Mouse (Mus musculus): ENCODE results near the gene Zfp384. TPM values are rescaled to one million over a fixed set of nuclear protein-coding genes. Genes with fewer than 3 reads are reported as not detected.

The Zfp384 gene
- 8.7 and 9.6 TPM in 2 replicates for polyA plus RNA-seq (2015; fragmentation: Nextera tagmentation; extraction: Ambion mirVana)

GRCm38 (mm10) chr6:125009129-125009180, at the start of gene Zfp384:
Zfp384 (plus strand) TSS chr6:125009145.
- peaks cover 19% of the 10 kb centered on the region for H3K4me1 ChIP-seq (ENCODE audit: control insufficient read depth, insufficient read depth, low read length)
- no peak for ATAC-seq (replicated peaks; ENCODE audit: extremely low read depth, insufficient read depth, low FRiP score)

GRCm38 (mm10) chr6:124959960-124960359, 49.0 kb upstream of the Zfp384 start:
- no peak overlapping the region for H3K27ac ChIP-seq (ENCODE audit: low read length)
- peaks cover 9% of the 10 kb centered on the region for H3K4me1 ChIP-seq (ENCODE audit: control insufficient read depth, insufficient read depth, low read length)
- H3K27me3 ChIP-seq (ENCODE audit: control insufficient read depth, insufficient read depth, low read length): no peaks in the 10 kb centered on the region
- no peak for ATAC-seq (replicated peaks; ENCODE audit: extremely low read depth, insufficient read depth, low FRiP score)
- WGBS: 90% methylated on average over 13 of the region's 13 CpGs
- H3K9ac ChIP-seq (ENCODE audit: low read length): no peak overlapping the region
- no peaks in the 10 kb centered on the region for H3K9me3 ChIP-seq (replicated peaks; ENCODE audit: control insufficient read depth, low read length)
- H3K36me3 ChIP-seq (ENCODE audit: control insufficient read depth, insufficient read depth): peaks cover 28% of the 10 kb centered on the region
- H3K4me2 ChIP-seq (ENCODE audit: low read depth, low read length): no peak overlapping the region
- H3K4me3 ChIP-seq (ENCODE audit: low read length): no peak overlapping the region

More at GRCm38 (mm10) chr6:125009129-125009180, at the start of gene Zfp384:
- Histone ChIP-seq H3K9me3 (replicated peaks; ENCODE audit: control insufficient read depth, low read length) (no peaks in the 10 kb centered on the region), H3K4me3 (ENCODE audit: low read length) (peak within 1 kb of the TSS; percentile 79), H3K9ac (ENCODE audit: low read length) (peak within 1 kb of the TSS; percentile 94), H3K27me3 (ENCODE audit: control insufficient read depth, insufficient read depth, low read length) (no peaks in the 10 kb centered on the region), H3K27ac (ENCODE audit: low read length) (peak within 1 kb of the TSS; percentile 99), H3K4me2 (ENCODE audit: low read depth, low read length) (peak within 1 kb of the TSS; percentile 83), H3K36me3 (ENCODE audit: control insufficient read depth, insufficient read depth) (peaks cover 14% of the 10 kb centered on the region)
- WGBS: 0% methylated on average over 3 of the region's 3 CpGs

GRCm38 (mm10) chr6:124961021-124961420, 47.9 kb upstream of the Zfp384 start:
- H3K27ac ChIP-seq (ENCODE audit: low read length): no peak overlapping the region
- H3K9me3 ChIP-seq (replicated peaks; ENCODE audit: control insufficient read depth, low read length): no peaks in the 10 kb centered on the region
- 93% methylated on average over 12 of the region's 12 CpGs for WGBS
- ATAC-seq (replicated peaks; ENCODE audit: extremely low read depth, insufficient read depth, low FRiP score): no peak
- no peak overlapping the region for H3K4me2 ChIP-seq (ENCODE audit: low read depth, low read length)
- H3K9ac ChIP-seq (ENCODE audit: low read length): no peak overlapping the region
- peaks cover 28% of the 10 kb centered on the region for H3K36me3 ChIP-seq (ENCODE audit: control insufficient read depth, insufficient read depth)
- H3K4me3 ChIP-seq (ENCODE audit: low read length): no peak overlapping the region
- peaks cover 10% of the 10 kb centered on the region for H3K4me1 ChIP-seq (ENCODE audit: control insufficient read depth, insufficient read depth, low read length)
- no peaks in the 10 kb centered on the region for H3K27me3 ChIP-seq (ENCODE audit: control insufficient read depth, insufficient read depth, low read length)

GRCm38 (mm10) chr6:124964638-124965037, 44.3 kb upstream of the Zfp384 start:
- peak overlapping the region; percentile 98 for H3K4me2 ChIP-seq (ENCODE audit: low read depth, low read length)
- H3K9me3 ChIP-seq (replicated peaks; ENCODE audit: control insufficient read depth, low read length): peaks cover 5% of the 10 kb centered on the region; the same call in 1 of the 2 replicates
- H3K4me1 ChIP-seq (ENCODE audit: control insufficient read depth, insufficient read depth, low read length): peaks cover 16% of the 10 kb centered on the region
- H3K4me3 ChIP-seq (ENCODE audit: low read length): peak overlapping the region; percentile 90
- H3K9ac ChIP-seq (ENCODE audit: low read length): peak overlapping the region; percentile 92
- 0 out of 2 replicates have a peak, but pooled peaks have one; percentile 2 for ATAC-seq (replicated peaks; ENCODE audit: extremely low read depth, insufficient read depth, low FRiP score)
- peaks cover 22% of the 10 kb centered on the region for H3K36me3 ChIP-seq (ENCODE audit: control insufficient read depth, insufficient read depth)
- WGBS: 26% methylated on average over 16 of the region's 16 CpGs
- H3K27ac ChIP-seq (ENCODE audit: low read length): peak overlapping the region; percentile 92
- H3K27me3 ChIP-seq (ENCODE audit: control insufficient read depth, insufficient read depth, low read length): no peaks in the 10 kb centered on the region

- Histone ChIP-seq H3K9me3 (replicated peaks; ENCODE audit: control insufficient read depth, low read length) (peaks cover 5% of the 10 kb centered on the region; the same call in 1 of the 2 replicates), H3K4me3 (ENCODE audit: low read length) (peak within 1 kb of the TSS; percentile 90), H3K27ac (ENCODE audit: low read length) (peak within 1 kb of the TSS; percentile 92), H3K27me3 (ENCODE audit: control insufficient read depth, insufficient read depth, low read length) (no peaks in the 10 kb centered on the region), H3K9ac (ENCODE audit: low read length) (peak within 1 kb of the TSS; percentile 92), H3K36me3 (ENCODE audit: control insufficient read depth, insufficient read depth) (peaks cover 17% of the 10 kb centered on the region), H3K4me1 (ENCODE audit: control insufficient read depth, insufficient read depth, low read length) (peaks cover 16% of the 10 kb centered on the region), H3K4me2 (ENCODE audit: low read depth, low read length) (peak within 1 kb of the TSS; percentile 98)
- ATAC-seq (replicated peaks; ENCODE audit: extremely low read depth, insufficient read depth, low FRiP score): peak; percentile 94
- under 1% methylated on average over 67 of the region's 68 CpGs for WGBS
Measured at GRCm38 (mm10) chr6:124965088-124965719, 43.7 kb upstream of the Zfp384 start, which contains the start of gene Cops7a. Cops7a (minus strand) TSS chr6:124965538.

GRCm38 (mm10) chr6:124965747-124966146, 43.2 kb upstream of the Zfp384 start:
- Histone ChIP-seq H3K36me3 (ENCODE audit: control insufficient read depth, insufficient read depth) (peaks cover 13% of the 10 kb centered on the region), H3K9ac (ENCODE audit: low read length) (peak overlapping the region; percentile 92), H3K4me2 (ENCODE audit: low read depth, low read length) (peak overlapping the region; percentile 89), H3K27ac (ENCODE audit: low read length) (peak overlapping the region; percentile 92), H3K27me3 (ENCODE audit: control insufficient read depth, insufficient read depth, low read length) (no peaks in the 10 kb centered on the region), H3K9me3 (replicated peaks; ENCODE audit: control insufficient read depth, low read length) (peaks cover 5% of the 10 kb centered on the region; the same call in 1 of the 2 replicates), H3K4me3 (ENCODE audit: low read length) (peak overlapping the region; percentile 90), H3K4me1 (ENCODE audit: control insufficient read depth, insufficient read depth, low read length) (peaks cover 16% of the 10 kb centered on the region)
- WGBS: 10% methylated on average over 14 of the region's 15 CpGs
- ATAC-seq (replicated peaks; ENCODE audit: extremely low read depth, insufficient read depth, low FRiP score): no peak

GRCm38 (mm10) chr6:124966466-124967118, 42.4 kb upstream of the Zfp384 start:
- peaks cover 16% of the 10 kb centered on the region for H3K4me1 ChIP-seq (ENCODE audit: control insufficient read depth, insufficient read depth, low read length)

GRCm38 (mm10) chr6:124967766-124968165, 41.2 kb upstream of the Zfp384 start:
- Histone ChIP-seq H3K4me2 (ENCODE audit: low read depth, low read length) (no peak overlapping the region), H3K9ac (ENCODE audit: low read length) (no peak overlapping the region), H3K4me3 (ENCODE audit: low read length) (no peak overlapping the region), H3K9me3 (replicated peaks; ENCODE audit: control insufficient read depth, low read length) (peaks cover 5% of the 10 kb centered on the region; the same call in 1 of the 2 replicates), H3K36me3 (ENCODE audit: control insufficient read depth, insufficient read depth) (peaks cover 10% of the 10 kb centered on the region), H3K4me1 (ENCODE audit: control insufficient read depth, insufficient read depth, low read length) (peaks cover 16% of the 10 kb centered on the region), H3K27ac (ENCODE audit: low read length) (no peak overlapping the region), H3K27me3 (ENCODE audit: control insufficient read depth, insufficient read depth, low read length) (no peaks in the 10 kb centered on the region)
- 61% methylated on average over 4 of the region's 4 CpGs for WGBS
- no peak for ATAC-seq (replicated peaks; ENCODE audit: extremely low read depth, insufficient read depth, low FRiP score)

More at GRCm38 (mm10) chr6:124966466-124967118, 42.4 kb upstream of the Zfp384 start:
- peaks cover 10% of the 10 kb centered on the region for H3K36me3 ChIP-seq (ENCODE audit: control insufficient read depth, insufficient read depth)
- H3K9me3 ChIP-seq (replicated peaks; ENCODE audit: control insufficient read depth, low read length): peaks cover 5% of the 10 kb centered on the region; the same call in 1 of the 2 replicates
- H3K27ac ChIP-seq (ENCODE audit: low read length): no peak overlapping the region; the same call in 1 of the 2 replicates
- ATAC-seq (replicated peaks; ENCODE audit: extremely low read depth, insufficient read depth, low FRiP score): no peak
- 94% methylated on average over 7 of the region's 7 CpGs for WGBS
- no peak overlapping the region; the same call in 1 of the 2 replicates for H3K9ac ChIP-seq (ENCODE audit: low read length)
- H3K4me3 ChIP-seq (ENCODE audit: low read length): peak overlapping the region; percentile 90
- no peaks in the 10 kb centered on the region for H3K27me3 ChIP-seq (ENCODE audit: control insufficient read depth, insufficient read depth, low read length)
- H3K4me2 ChIP-seq (ENCODE audit: low read depth, low read length): peak overlapping the region; percentile 89

GRCm38 (mm10) chr6:124992241-124992640, 16.7 kb upstream of the Zfp384 start:
- Histone ChIP-seq H3K36me3 (ENCODE audit: control insufficient read depth, insufficient read depth) (no peaks in the 10 kb centered on the region), H3K4me1 (ENCODE audit: control insufficient read depth, insufficient read depth, low read length) (peaks cover 6% of the 10 kb centered on the region), H3K27ac (ENCODE audit: low read length) (no peak overlapping the region), H3K4me3 (ENCODE audit: low read length) (no peak overlapping the region), H3K9me3 (replicated peaks; ENCODE audit: control insufficient read depth, low read length) (0 out of 2 replicates have a peak, but pooled peaks cover 2% of the 10 kb centered on the region), H3K4me2 (ENCODE audit: low read depth, low read length) (no peak overlapping the region), H3K27me3 (ENCODE audit: control insufficient read depth, insufficient read depth, low read length) (peaks cover 44% of the 10 kb centered on the region), H3K9ac (ENCODE audit: low read length) (no peak overlapping the region)
- 70% methylated on average over 4 of the region's 4 CpGs for WGBS
- no peak for ATAC-seq (replicated peaks; ENCODE audit: extremely low read depth, insufficient read depth, low FRiP score)
